Mouse (Mus musculus): ENCODE measurements around the gene Gm20388.
A peak's percentile ranks its signal among the peaks of the same experiment; 100 is the strongest.

DNA sequence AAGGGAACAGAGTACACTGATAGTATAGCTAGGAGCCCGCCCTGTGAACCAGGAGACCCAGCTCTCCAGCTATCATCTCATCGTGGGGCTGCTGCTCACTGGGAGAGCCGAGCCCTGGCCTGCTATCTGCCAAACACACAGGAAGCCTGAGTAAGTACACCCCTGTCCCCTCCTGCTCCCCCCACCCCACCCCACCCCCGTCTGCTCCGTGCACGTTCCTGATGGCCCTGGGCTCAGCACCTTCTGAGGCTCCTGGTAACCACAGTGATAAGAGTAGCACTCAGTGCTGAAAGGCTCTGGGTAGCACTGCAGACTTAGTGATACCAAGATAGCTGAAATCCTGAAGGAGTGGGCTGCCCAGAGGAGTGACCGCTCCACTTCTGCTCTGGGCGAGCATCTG is 4068.3 kb downstream of the Gm20388 start:
- TF ChIP-seq GATA1 (IDR thresholded peaks at IDR 0.05; ENCODE audit: low read length) (0 out of 2 replicates have a peak, but pooled peaks have one; percentile 26), TAL1 (IDR thresholded peaks at IDR 0.05; ENCODE audit: low read length) (no peak; the same call in 2 of the 3 replicates)

Measured in erythroblast, embryonic 14.5 days (primary cell).